Mouse (Mus musculus): ENCODE measurements around the gene Magi3.

DNA sequence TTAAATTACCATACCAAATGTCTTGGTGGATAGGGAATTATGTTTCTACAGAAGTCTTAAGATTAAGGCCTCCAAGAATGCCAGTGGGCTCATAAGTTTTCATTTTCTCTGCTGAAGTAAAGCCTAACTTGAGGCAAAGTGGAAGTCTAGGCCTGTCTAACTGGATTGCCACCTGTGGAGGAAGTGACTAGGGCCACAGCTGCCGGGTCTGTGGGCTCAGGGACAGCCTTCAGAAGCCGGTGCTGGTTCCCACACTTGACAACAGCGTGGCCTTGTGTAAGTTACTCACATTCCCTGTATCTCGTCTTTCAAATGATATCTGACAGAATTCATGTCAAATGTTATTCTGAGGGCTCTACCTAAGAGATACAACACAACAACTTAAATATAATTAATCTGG is 27.7 kb upstream of the Magi3 start:
- TF ChIP-seq CTCF (IDR thresholded peaks at IDR 0.05; ENCODE audit: control insufficient read depth, insufficient read depth, insufficient replicate concordance, low read depth, low read length) (no peak), POLR2A (IDR thresholded peaks at IDR 0.05; ENCODE audit: control insufficient read depth, low read depth, low read length) (no peak)
